Mouse (Mus musculus): ENCODE results near the gene 6430548M08Rik. TPM values are rescaled to one million over a fixed set of nuclear protein-coding genes. Genes with fewer than 3 reads are reported as not detected.
A peak's percentile ranks its signal among the peaks of the same experiment; 100 is the strongest.

Gene 6430548M08Rik
- polyA plus RNA-seq, 1 experiment from 2014 or later, result 10.0 TPM

GRCm38 (mm10) chr8:120096486-120096885, 17.5 kb upstream of the 6430548M08Rik start:
- no peak overlapping the region for H3K9ac ChIP-seq (ENCODE audit: low read length)
- WGBS, result 78% methylated on average over 2 of the region's 2 CpGs
- peaks cover 5% of the 10 kb centered on the region; the same call in 1 of the 2 replicates for H3K4me1 ChIP-seq (replicated peaks; ENCODE audit: control insufficient read depth, insufficient read depth, low read length)
- no peaks in the 10 kb centered on the region for H3K9me3 ChIP-seq (ENCODE audit: control insufficient read depth, low read length)
- H3K27me3 ChIP-seq (ENCODE audit: control insufficient read depth, insufficient read depth, low read length), result no peaks in the 10 kb centered on the region
- no peak for DNase-seq (ENCODE audit: low spot score)
- ATAC-seq (replicated peaks; ENCODE audit: low FRiP score), result no peak
- no peak overlapping the region for H3K4me2 ChIP-seq (ENCODE audit: low read depth, low read length, severe bottlenecking)
- H3K4me3 ChIP-seq (ENCODE audit: low read depth, low read length), result no peak overlapping the region
- no peaks in the 10 kb centered on the region; the same call in 1 of the 2 replicates for H3K36me3 ChIP-seq (ENCODE audit: control insufficient read depth, insufficient read depth, low read length)
- H3K27ac ChIP-seq (ENCODE audit: low read depth, low read length), result no peak overlapping the region

GRCm38 (mm10) chr8:120100388-120101067, 13.4 kb upstream of the 6430548M08Rik start:
- Histone ChIP-seq H3K4me3 (ENCODE audit: low read depth, low read length) (peak overlapping the region; percentile 80), H3K9ac (ENCODE audit: low read length) (peak overlapping the region; percentile 80), H3K9me3 (ENCODE audit: control insufficient read depth, low read length) (no peaks in the 10 kb centered on the region), H3K27me3 (ENCODE audit: control insufficient read depth, insufficient read depth, low read length) (no peaks in the 10 kb centered on the region), H3K4me1 (replicated peaks; ENCODE audit: control insufficient read depth, insufficient read depth, low read length) (peaks cover 11% of the 10 kb centered on the region), H3K36me3 (ENCODE audit: control insufficient read depth, insufficient read depth, low read length) (no peaks in the 10 kb centered on the region), H3K27ac (ENCODE audit: low read depth, low read length) (peak overlapping the region; percentile 84; the same call in 1 of the 2 replicates), H3K4me2 (ENCODE audit: low read depth, low read length, severe bottlenecking) (peak overlapping the region; percentile 93)
- ATAC-seq (replicated peaks; ENCODE audit: low FRiP score), result no peak
- DNase-seq (ENCODE audit: low spot score), result no peak
- WGBS, result 9% methylated on average over 25 of the region's 25 CpGs

GRCm38 (mm10) chr8:120101068-120101972, 12.6 kb upstream of the 6430548M08Rik start, which contains the start of gene Zdhhc7:
TSS of gene Zdhhc7 (minus strand) at chr8:120101482.
- Histone ChIP-seq H3K4me3 (ENCODE audit: low read depth, low read length) (peak within 1 kb of the TSS; percentile 80), H3K36me3 (ENCODE audit: control insufficient read depth, insufficient read depth, low read length) (no peaks in the 10 kb centered on the region), H3K27me3 (ENCODE audit: control insufficient read depth, insufficient read depth, low read length) (no peaks in the 10 kb centered on the region), H3K4me2 (ENCODE audit: low read depth, low read length, severe bottlenecking) (peak within 1 kb of the TSS; percentile 93), H3K27ac (ENCODE audit: low read depth, low read length) (peak within 1 kb of the TSS; percentile 84), H3K9ac (ENCODE audit: low read length) (peak within 1 kb of the TSS; percentile 80), H3K4me1 (replicated peaks; ENCODE audit: control insufficient read depth, insufficient read depth, low read length) (peaks cover 11% of the 10 kb centered on the region), H3K9me3 (ENCODE audit: control insufficient read depth, low read length) (no peaks in the 10 kb centered on the region)
- ATAC-seq (replicated peaks; ENCODE audit: low FRiP score), result peak; percentile 67
- DNase-seq (ENCODE audit: low spot score), result peak; percentile 87
- WGBS, result under 1% methylated on average over 88 of the region's 88 CpGs

DNA sequence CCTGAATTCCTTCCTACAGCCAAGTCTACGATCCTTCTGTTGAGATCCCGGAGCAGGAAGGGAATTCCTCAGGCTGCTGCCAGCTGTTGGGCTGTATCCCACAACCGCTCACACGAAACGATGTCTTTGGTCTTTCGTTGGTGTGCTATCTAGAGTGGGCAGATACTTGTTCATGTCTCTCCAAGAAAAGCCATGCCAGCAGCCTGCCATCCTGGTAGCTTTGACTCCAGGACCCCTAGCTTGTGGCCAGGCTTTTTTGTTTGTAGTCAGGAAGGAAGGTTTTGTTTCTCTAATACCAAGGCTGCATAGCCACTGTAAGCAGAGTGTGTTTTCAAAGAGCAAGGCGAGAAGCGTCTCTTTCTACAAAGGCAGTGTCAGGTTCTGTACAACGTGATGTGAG, 10.0 kb upstream of the 6430548M08Rik start:
- Histone ChIP-seq H3K4me3 (ENCODE audit: low read depth, low read length) (no peak overlapping the region), H3K27me3 (ENCODE audit: control insufficient read depth, insufficient read depth, low read length) (no peaks in the 10 kb centered on the region), H3K27ac (ENCODE audit: low read depth, low read length) (no peak overlapping the region), H3K9me3 (ENCODE audit: control insufficient read depth, low read length) (no peaks in the 10 kb centered on the region), H3K4me2 (ENCODE audit: low read depth, low read length, severe bottlenecking) (no peak overlapping the region), H3K4me1 (replicated peaks; ENCODE audit: control insufficient read depth, insufficient read depth, low read length) (peaks cover 11% of the 10 kb centered on the region), H3K9ac (ENCODE audit: low read length) (no peak overlapping the region), H3K36me3 (ENCODE audit: control insufficient read depth, insufficient read depth, low read length) (no peaks in the 10 kb centered on the region)
- ATAC-seq (replicated peaks; ENCODE audit: low FRiP score) (no peak), DNase-seq (ENCODE audit: low spot score) (no peak)
- WGBS, result 92% methylated on average over 9 of the region's 9 CpGs

DNA sequence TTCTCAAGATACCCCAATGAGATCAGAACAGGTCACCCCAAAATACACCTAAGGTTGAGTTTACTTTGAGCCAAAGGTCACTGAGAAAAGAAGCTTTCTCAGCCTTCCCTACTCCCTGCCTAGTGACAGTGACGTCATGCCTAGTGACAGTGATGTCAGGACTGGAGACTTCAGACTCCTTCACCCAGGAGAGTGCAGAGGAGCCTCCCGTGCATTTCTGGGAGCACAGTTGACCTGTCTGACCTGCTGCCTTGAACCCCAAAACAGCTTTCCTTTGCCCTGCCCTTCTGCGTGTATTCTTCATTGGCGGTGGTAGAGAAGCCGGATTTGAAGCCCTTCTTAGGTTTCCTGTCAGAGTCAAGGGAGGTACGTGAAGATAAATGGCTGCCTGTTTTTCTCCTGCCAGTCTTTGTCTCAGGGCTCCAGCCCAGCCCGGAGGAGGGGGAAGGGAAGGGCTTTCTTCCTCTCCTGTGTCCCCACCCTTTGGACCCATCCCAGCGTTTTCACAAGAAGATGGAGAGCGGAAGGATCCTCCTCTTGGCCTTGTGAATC, 9.2 kb upstream of the 6430548M08Rik start:
- no peak overlapping the region for H3K4me3 ChIP-seq (ENCODE audit: low read depth, low read length)
- no peak for DNase-seq (ENCODE audit: low spot score)
- H3K4me1 ChIP-seq (replicated peaks; ENCODE audit: control insufficient read depth, insufficient read depth, low read length), result peaks cover 8% of the 10 kb centered on the region
- ATAC-seq (replicated peaks; ENCODE audit: low FRiP score), result no peak
- no peaks in the 10 kb centered on the region for H3K9me3 ChIP-seq (ENCODE audit: control insufficient read depth, low read length)
- H3K27me3 ChIP-seq (ENCODE audit: control insufficient read depth, insufficient read depth, low read length), result no peaks in the 10 kb centered on the region
- no peak overlapping the region for H3K9ac ChIP-seq (ENCODE audit: low read length)
- no peaks in the 10 kb centered on the region for H3K36me3 ChIP-seq (ENCODE audit: control insufficient read depth, insufficient read depth, low read length)
- no peak overlapping the region for H3K4me2 ChIP-seq (ENCODE audit: low read depth, low read length, severe bottlenecking)
- no peak overlapping the region for H3K27ac ChIP-seq (ENCODE audit: low read depth, low read length)
- 70% methylated on average over 9 of the region's 9 CpGs for WGBS

DNA sequence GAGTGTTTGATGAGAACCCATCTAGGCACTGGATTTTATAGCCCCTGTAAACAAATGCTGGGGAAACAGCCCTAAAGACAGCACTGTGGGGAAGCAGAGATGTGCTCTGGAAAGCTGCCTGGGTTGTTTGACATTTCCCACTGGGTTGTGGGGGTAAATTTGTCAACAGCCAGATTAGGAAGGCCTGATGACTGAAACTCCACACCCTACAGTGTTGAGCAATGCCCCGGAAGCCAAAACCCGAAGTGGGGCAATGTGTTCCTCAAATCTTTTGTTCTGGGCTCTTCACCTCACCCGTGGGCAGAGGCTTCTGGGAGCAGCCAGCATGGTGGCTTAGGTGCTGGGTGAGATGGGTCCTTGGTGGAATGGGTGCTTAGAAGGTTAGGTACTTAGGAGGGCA, 4.8 kb upstream of the 6430548M08Rik start:
- ATAC-seq (replicated peaks; ENCODE audit: low FRiP score) (no peak), DNase-seq (ENCODE audit: low spot score) (no peak)
- WGBS, result 64% methylated on average over 3 of the region's 3 CpGs
- Histone ChIP-seq H3K4me2 (ENCODE audit: low read depth, low read length, severe bottlenecking) (no peak overlapping the region), H3K4me3 (ENCODE audit: low read depth, low read length) (no peak overlapping the region), H3K9me3 (ENCODE audit: control insufficient read depth, low read length) (no peaks in the 10 kb centered on the region), H3K36me3 (ENCODE audit: control insufficient read depth, insufficient read depth, low read length) (no peaks in the 10 kb centered on the region), H3K27ac (ENCODE audit: low read depth, low read length) (no peak overlapping the region), H3K9ac (ENCODE audit: low read length) (no peak overlapping the region), H3K4me1 (replicated peaks; ENCODE audit: control insufficient read depth, insufficient read depth, low read length) (peaks cover 6% of the 10 kb centered on the region; the same call in 1 of the 2 replicates), H3K27me3 (ENCODE audit: control insufficient read depth, insufficient read depth, low read length) (no peaks in the 10 kb centered on the region)

GRCm38 (mm10) chr8:120110966-120111365, 3.0 kb upstream of the 6430548M08Rik start:
- 90% methylated on average over 4 of the region's 4 CpGs for WGBS
- Histone ChIP-seq H3K4me1 (replicated peaks; ENCODE audit: control insufficient read depth, insufficient read depth, low read length) (peaks cover 10% of the 10 kb centered on the region), H3K36me3 (ENCODE audit: control insufficient read depth, insufficient read depth, low read length) (no peaks in the 10 kb centered on the region), H3K9me3 (ENCODE audit: control insufficient read depth, low read length) (no peaks in the 10 kb centered on the region), H3K27ac (ENCODE audit: low read depth, low read length) (no peak overlapping the region), H3K9ac (ENCODE audit: low read length) (no peak overlapping the region), H3K4me3 (ENCODE audit: low read depth, low read length) (no peak overlapping the region), H3K4me2 (ENCODE audit: low read depth, low read length, severe bottlenecking) (no peak overlapping the region), H3K27me3 (ENCODE audit: control insufficient read depth, insufficient read depth, low read length) (peaks cover 13% of the 10 kb centered on the region)
- ATAC-seq (replicated peaks; ENCODE audit: low FRiP score) (no peak), DNase-seq (ENCODE audit: low spot score) (no peak)

DNA sequence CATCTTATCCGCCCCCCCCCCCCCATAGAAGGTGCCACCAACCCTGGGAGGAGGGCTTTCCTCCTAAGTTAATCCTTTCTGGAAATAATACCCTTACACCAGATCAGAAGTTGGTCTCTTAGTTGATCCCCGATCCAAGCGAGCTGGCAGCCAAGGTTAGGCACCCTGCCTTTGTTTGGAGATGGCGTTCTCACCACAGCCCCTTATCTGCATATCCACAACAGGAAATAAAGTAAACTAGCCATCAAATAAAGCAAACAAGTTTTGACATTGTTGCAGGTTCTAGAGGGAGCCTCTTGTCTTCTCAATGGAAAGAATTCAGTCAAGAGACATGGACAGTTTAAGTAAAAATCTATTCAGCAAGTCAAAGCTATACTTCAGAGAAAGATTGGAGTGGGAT, 2.6 kb upstream of the 6430548M08Rik start:
- 70% methylated on average over 4 of the region's 4 CpGs for WGBS
- H3K27ac ChIP-seq (ENCODE audit: low read depth, low read length), result no peak overlapping the region
- no peak overlapping the region for H3K4me3 ChIP-seq (ENCODE audit: low read depth, low read length)
- H3K9ac ChIP-seq (ENCODE audit: low read length), result no peak overlapping the region
- peaks cover 15% of the 10 kb centered on the region for H3K27me3 ChIP-seq (ENCODE audit: control insufficient read depth, insufficient read depth, low read length)
- peaks cover 10% of the 10 kb centered on the region for H3K4me1 ChIP-seq (replicated peaks; ENCODE audit: control insufficient read depth, insufficient read depth, low read length)
- DNase-seq (ENCODE audit: low spot score) (no peak), ATAC-seq (replicated peaks; ENCODE audit: low FRiP score) (no peak)
- H3K9me3 ChIP-seq (ENCODE audit: control insufficient read depth, low read length), result no peaks in the 10 kb centered on the region
- H3K4me2 ChIP-seq (ENCODE audit: low read depth, low read length, severe bottlenecking), result no peak overlapping the region
- H3K36me3 ChIP-seq (ENCODE audit: control insufficient read depth, insufficient read depth, low read length), result no peaks in the 10 kb centered on the region
